Mouse (Mus musculus) stomach, postnatal 0 days (tissue): Measurements from ENCODE around the gene Vil1.

Experiments used
- CTCF ChIP-seq: IDR thresholded peaks from 2 replicates; pipeline ENCODE4 v1.5.1; 2016; ENCODE audit warnings: antibody characterized with exemption, low read depth, mild to moderate bottlenecking, moderate library complexity
- EP300 ChIP-seq: optimal IDR thresholded peaks from 2 replicates; pipeline ENCODE3; 2016; ENCODE audit warnings: antibody characterized with exemption

DNA sequence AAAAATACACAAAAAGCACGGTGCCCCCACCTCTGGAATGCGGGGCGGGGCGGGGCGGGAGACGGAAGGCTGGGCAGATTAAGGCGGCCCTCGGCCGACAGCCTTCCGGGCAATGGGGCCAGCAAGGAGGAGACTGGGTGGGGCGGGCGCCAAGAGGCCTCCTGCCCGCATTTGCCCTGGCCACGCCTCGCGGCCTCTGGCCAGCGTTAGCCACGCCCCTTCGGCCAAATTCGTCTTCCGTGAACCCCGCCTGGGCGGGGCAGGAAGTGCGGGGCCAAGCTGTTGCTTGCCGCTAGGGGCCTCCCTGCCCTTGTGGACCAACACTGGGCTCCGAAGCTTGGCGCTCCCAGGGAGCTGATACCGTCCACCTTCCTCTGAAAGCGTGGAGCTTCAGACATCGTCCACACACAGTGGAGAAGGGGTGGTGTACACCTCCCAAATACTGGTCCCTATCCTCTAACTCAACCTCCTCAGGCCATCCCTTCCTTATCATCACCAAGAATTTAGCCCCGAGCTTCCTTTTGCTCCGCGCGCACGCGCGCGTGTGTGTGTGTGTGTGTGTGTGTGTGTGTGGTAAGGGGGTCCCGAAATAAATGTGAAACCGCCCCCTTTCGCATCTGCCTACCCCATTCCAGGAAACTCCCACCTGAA, 11.8 kb upstream of the Vil1 start:
- TF ChIP-seq CTCF, result peak; percentile 91
- TF ChIP-seq EP300, result peak; percentile 61
